Mouse (Mus musculus): ENCODE data around the gene Gpr152.

Gpr152 gene

GRCm38 (mm10) chr19:4171393-4172290 is 32.1 kb downstream of the Gpr152 start:
- DNase-seq (ENCODE audit: low read depth) = no peak

GRCm38 (mm10) chr19:4172925-4173324 is 33.3 kb downstream of the Gpr152 start:
- DNase-seq (ENCODE audit: low read depth) = no peak

GRCm38 (mm10) chr19:4175368-4175947 is 35.9 kb downstream of the Gpr152 start, which contains the start of gene Carns1:
TSS of gene Carns1 (minus strand) at chr19:4175479.
- no peak for DNase-seq (ENCODE audit: low read depth)

- no peak for DNase-seq (ENCODE audit: low read depth)
These were observed 40.8 kb downstream of the Gpr152 start for GRCm38 (mm10) chr19:4180411-4180810.

- peak; percentile 72 for DNase-seq (ENCODE audit: low read depth)
These were observed 42.3 kb downstream of the Gpr152 start for GRCm38 (mm10) chr19:4181892-4182291.

GRCm38 (mm10) chr19:4183689-4184088 is 44.1 kb downstream of the Gpr152 start:
- no peak for DNase-seq (ENCODE audit: low read depth)

GRCm38 (mm10) chr19:4184976-4185975 is 45.7 kb downstream of the Gpr152 start:
- no peak for DNase-seq (ENCODE audit: low read depth)

- no peak for DNase-seq (ENCODE audit: low read depth)
These were observed 47.7 kb downstream of the Gpr152 start for GRCm38 (mm10) chr19:4187303-4187702.

- DNase-seq (ENCODE audit: low read depth) = no peak
These were observed 49.5 kb downstream of the Gpr152 start for GRCm38 (mm10) chr19:4189051-4189620.

GRCm38 (mm10) chr19:4190831-4191334 is 51.3 kb downstream of the Gpr152 start, which contains the start of gene Tbc1d10c:
TSS of gene Tbc1d10c (minus strand) at chr19:4191284.
- DNase-seq (ENCODE audit: low read depth) = no peak

GRCm38 (mm10) chr19:4191528-4192250 is 52.1 kb downstream of the Gpr152 start, which contains the start of gene Ppp1ca:
TSS of gene Ppp1ca (plus strand) at chr19:4192065.
- DNase-seq (ENCODE audit: low read depth) = peak; percentile 94

GRCm38 (mm10) chr19:4192251-4192985 is 52.8 kb downstream of the Gpr152 start:
- no peak for DNase-seq (ENCODE audit: low read depth)

- no peak for DNase-seq (ENCODE audit: low read depth)
These were observed 53.5 kb downstream of the Gpr152 start for GRCm38 (mm10) chr19:4193129-4193528.

GRCm38 (mm10) chr19:4194021-4194724 is 54.6 kb downstream of the Gpr152 start:
- no peak for DNase-seq (ENCODE audit: low read depth)

GRCm38 (mm10) chr19:4194776-4195650 is 55.4 kb downstream of the Gpr152 start:
- DNase-seq (ENCODE audit: low read depth) = no peak
